Mouse (Mus musculus): Measurements from ENCODE around the gene Pax2.

The Pax2 gene

DNA sequence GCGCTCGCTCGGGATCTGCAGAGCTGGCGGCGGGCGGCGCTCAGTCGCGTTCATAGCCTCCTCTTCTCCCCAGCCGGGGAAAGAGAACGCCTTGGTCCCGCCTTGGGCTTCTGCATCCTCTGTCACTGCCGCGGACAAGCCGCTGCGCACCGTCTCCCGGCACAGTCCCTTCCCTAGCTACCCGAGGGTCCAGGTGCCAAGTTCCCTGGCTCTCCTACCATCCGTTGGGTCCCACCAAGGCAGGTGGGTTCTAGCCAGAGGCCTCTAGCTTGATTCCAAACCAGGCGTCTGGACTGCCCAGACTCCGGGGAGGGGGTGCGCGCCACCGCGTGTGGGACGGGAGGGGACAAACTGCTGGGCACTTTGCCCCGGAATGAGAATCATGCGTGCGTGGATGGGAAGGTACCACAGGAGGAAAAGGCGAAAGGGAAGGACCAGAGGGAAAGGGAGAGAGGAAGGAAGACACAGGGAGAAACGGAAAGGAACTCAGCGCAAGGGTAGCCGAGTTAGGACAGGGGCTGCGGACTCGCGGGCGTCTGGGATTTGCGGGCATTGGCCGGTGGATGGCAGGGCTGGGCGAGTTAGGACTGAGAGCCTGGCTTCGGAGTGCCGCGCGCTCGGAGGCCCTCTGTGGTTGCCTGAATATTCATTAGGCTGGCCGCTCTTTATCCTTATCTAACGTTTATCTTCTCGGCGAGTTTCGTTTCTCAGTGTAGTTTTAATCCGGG is at the start of gene Pax2:
Gene Pax2 (plus strand): TSS at position 353 of the 728 bp plus-strand sequence.
- no peak for DNase-seq (ENCODE audit: low spot score)

GRCm38 (mm10) chr19:44708885-44709284 is 47.0 kb upstream of the Pax2 start:
- DNase-seq (ENCODE audit: low spot score) = no peak

DNA sequence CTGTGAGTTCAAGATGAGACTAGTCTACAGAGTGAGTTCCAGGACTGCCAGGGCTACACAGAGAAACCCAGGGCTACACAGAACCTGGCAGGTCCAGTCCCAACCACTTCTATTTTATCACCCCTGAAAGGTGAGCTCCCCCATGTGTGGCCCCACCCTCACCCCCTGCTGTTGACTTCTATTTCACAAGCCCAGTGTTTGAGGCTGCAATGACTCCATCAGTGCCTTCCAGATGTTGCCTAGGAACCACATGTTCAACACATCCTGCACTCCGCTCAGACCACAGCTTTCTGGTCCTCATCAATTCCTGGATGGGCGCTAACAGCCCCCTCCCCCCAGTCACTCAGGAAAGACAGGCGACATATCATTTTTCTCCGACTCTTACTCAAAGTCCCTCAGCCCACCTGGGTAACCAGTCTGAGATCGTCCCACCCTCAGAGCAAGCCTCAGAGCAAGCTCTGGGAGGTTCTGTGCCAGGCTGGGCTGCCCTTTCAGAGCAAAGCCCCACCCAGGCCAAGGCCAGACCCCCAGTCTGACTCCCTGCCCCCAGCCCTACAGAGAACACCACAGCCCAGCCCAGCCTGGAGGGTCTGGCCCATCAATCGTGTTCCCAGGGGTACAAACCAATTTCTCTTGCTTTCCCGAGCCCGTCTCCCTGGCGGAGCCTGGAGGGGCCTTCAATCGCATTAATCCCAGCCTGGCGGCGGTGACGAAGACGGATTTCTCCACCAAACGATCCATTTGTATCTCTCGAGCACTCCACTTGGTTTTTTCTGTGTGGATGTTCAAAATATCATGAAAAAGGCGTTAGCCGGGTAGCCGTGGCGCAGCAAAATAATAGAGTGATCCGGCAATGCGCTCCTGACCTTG is 38.9 kb upstream of the Pax2 start:
- no peak for DNase-seq (ENCODE audit: low spot score)

DNA sequence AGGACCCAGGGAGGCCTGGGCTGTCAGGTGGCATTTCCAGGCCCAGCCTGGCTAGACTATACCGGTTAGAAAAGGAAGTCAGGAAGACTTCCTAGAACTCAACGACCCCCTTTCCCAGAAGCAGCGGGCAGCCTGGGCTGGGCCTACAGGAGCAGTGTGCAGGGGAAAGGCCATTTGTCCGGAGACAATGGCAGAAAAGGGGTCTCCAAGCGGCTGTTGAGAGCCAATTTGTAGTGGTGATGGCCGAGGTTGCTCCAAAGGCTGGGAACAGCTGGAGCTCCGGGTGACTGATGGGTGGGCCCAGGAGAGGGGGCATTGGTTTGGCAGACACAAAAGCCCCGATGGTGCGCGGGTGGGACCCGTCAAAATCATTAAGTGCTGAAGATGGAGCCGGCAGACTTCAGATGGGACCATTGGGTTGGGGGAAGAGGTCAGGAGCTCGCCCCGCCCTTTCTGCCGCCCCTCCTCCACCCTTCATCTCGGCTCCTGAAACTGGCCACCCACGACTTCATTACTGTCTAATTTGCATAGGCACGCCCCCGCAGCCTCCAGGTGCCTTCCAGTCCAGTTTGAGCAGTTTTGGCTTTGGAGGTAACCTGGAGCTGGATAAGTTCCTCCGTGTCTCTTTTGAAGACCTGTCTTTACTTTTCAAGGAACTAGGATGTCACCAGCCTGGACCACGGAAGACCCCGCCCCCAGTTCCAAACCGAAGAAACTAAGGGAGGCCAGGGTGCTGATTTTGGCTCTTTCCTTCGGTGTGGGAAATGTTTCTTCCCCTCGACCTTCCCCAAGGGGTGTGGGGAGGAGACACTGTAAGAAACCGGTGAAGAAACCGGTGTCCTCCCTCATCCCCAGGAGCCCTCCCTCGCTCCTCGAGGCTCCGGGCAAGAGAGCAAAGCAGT is 36.3 kb upstream of the Pax2 start:
- DNase-seq (ENCODE audit: low spot score) = no peak

DNA sequence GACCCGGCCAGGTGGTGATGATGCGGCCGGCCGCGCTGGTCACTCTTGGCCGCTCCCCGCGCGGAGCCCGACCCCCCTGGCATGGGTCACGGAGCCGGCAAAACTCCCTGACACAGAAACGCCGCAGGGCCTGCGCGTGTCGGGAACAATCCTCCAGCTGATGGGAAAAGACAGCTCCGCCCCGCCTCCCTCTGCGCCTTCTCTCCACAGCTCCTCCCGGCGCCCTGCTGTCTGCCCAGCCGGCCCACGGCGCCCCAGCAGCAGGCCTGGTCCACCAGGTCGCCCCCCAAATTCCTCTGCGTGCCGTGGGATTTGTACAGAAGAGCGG is 35.7 kb upstream of the Pax2 start:
- DNase-seq (ENCODE audit: low spot score) = no peak

DNA sequence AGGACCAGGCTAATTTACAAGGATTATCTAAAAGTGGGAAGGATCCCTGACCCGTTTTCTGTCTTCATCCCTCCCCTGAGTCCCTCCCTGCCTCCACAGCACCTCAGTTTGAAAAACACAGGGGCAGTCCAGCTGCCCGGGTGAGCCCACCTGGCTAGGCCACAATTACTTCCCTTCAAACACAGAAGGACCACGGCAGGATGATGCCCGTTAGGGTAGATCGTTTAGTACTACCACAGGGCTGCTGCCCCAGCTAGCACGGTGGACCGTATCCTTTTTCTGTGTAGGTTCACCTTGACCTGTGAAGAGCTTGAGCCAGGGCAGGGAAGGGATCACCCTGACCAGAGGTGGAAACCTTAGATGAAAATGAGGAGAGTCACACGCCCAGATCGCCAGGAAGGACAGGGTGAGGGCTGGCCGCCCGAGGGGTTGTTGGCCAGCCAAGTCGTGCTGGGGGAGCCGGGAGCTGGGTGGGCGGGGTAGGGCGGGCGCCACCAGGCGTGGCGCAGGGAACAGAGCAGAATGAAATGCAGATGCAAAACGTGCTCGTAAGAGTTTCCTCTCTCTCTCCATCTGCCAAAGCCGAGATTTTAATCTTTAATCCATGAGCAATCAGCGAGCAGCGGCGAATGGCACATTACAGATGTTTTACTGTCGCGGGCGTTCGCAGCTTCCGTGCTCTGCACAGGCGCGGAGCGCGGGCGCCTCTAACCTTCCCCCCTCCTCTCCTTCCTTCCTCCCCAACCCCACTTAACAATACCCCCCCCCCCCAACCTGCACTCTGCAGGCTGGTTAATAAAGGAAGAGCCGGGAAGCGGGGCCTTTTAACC is 32.0 kb upstream of the Pax2 start:
- no peak for DNase-seq (ENCODE audit: low spot score)

DNA sequence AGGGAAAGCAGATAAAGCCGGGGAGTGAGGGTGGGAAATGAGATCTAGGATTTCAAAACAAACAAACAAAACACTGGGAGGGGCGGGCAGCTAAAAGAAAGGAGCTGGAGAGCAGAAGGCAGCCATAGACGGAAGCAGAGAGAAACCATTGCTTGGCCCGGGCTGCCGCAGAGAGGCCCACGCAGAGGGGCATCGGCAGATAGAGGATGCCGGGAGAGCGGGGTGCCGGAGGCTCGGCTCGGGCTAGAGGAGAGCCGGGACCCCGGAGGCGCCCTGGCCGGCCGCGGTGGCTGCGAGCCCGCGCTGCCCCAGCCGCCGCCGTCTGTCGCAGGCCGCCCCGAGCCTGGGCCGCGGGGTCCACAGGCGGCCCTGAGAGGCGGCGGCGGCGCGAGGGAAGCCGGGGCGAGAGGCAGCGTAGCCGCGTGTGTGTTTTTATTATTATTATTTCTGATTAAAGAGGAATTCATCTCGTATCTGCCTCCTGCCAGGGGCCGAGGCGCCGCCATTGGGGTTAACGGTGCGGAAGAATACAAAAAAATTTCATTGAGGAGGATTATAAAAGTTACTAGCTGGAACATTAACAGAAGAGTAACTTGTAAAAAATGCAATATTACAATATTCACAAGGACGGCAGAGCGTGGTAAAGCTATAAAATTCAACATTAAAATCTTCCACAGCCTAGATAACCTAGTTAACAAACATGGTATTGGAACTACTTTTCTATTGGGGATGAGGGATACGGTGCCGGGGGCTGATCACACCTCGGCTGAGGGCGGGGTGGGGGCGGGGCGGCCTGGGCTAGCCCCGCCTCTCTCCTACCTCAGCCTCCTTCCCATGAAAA is 29.7 kb upstream of the Pax2 start:
- no peak for DNase-seq (ENCODE audit: low spot score)

DNA sequence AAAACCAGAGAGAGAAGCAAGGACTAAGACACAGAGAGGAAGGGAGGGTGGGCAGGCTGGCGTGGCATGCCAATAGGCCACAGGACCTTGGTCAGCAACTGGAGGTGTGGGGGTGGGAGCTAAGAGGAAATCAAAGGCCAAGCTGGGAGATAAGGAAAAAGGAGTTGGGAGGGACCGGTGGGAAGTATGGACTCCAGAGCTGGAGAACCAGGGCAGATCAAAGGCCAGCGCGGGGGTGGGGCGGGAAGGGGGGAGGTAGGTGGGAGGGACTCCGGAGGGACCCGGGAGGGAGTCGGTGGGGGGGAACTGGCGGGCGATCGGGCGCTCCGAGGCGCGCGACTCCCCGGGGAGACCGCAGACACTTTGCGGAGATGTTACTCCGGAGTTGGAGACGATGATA is 21.7 kb upstream of the Pax2 start:
- no peak for DNase-seq (ENCODE audit: low spot score)

- DNase-seq (ENCODE audit: low spot score) = no peak
Measured at GRCm38 (mm10) chr19:44734682-44735081, 21.2 kb upstream of the Pax2 start.

- no peak for DNase-seq (ENCODE audit: low spot score)
Measured at GRCm38 (mm10) chr19:44740300-44740699, 15.5 kb upstream of the Pax2 start.

- no peak for DNase-seq (ENCODE audit: low spot score)
Measured at GRCm38 (mm10) chr19:44741091-44741763, 14.6 kb upstream of the Pax2 start.

DNA sequence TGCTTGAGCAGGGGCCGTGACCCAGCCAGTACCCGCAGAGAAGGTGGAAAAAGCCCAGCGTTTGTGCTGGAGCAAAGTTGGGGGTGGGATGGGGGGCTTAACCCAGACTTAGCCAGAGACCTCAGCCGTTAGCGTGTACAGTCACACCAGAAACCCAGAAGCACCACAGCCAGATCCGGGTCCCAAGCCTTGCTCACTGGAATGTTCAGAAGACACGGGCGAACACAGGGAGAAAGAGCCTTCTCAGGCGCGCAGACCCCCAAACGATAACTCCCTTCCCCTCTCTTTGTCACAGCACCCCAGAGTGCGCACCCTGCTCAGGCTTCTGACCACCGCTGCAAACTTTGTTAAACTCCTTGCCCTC is 14.1 kb upstream of the Pax2 start:
- DNase-seq (ENCODE audit: low spot score) = no peak

GRCm38 (mm10) chr19:44742131-44743020 is 13.5 kb upstream of the Pax2 start:
- DNase-seq (ENCODE audit: low spot score) = no peak

GRCm38 (mm10) chr19:44743021-44743415 is 12.8 kb upstream of the Pax2 start:
- no peak for DNase-seq (ENCODE audit: low spot score)

- no peak for DNase-seq (ENCODE audit: low spot score)
Measured at GRCm38 (mm10) chr19:44743961-44744520, 11.8 kb upstream of the Pax2 start.

DNA sequence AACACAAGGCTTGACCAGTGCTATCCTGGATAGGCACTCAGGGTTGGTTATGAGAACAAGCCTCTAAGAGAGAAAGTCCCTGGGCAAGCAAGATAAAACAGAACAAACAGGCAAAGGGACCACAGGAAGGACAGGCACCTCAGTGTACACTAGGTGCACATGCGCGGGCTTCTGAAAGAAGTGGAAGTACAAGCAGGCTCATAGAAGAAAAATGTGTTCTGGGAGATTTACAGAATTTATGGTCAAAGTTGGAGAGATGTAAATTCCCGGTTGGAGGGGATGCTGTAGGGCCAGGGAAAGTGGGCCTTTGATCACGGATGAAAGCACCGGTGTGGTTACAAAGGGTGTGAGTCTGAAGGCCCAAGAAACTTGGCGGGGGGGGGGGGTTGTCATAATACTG is 10.1 kb upstream of the Pax2 start:
- DNase-seq (ENCODE audit: low spot score) = no peak

- DNase-seq (ENCODE audit: low spot score) = no peak
Measured at GRCm38 (mm10) chr19:44746541-44747024, 9.3 kb upstream of the Pax2 start.

GRCm38 (mm10) chr19:44747471-44747870 is 8.4 kb upstream of the Pax2 start:
- DNase-seq (ENCODE audit: low spot score) = no peak

GRCm38 (mm10) chr19:44748271-44748670 is 7.6 kb upstream of the Pax2 start:
- DNase-seq (ENCODE audit: low spot score) = no peak
